Mouse (Mus musculus) lung, adult 2 months (tissue): Measurements from ENCODE around the gene Myom3.

Source experiments
- CTCF ChIP-seq: fragments of 200-500 bp; IDR thresholded peaks from 2 replicates; pipeline ENCODE4 v1.5.1; 2011; ENCODE audit warnings: mild to moderate bottlenecking, low read length, control low read depth; ENCODE audit not compliant: insufficient read depth
- POLR2A ChIP-seq: fragments of 200-500 bp; IDR thresholded peaks from 2 replicates; pipeline ENCODE4 v1.6.1; 2011; ENCODE audit warnings: low read depth, mild to moderate bottlenecking, control low read depth, low read length, borderline replicate concordance; ENCODE audit errors: extremely low read depth

- TF ChIP-seq CTCF (peak; percentile 35; the same call in 1 of the 2 replicates), POLR2A (no peak)
Measured at GRCm38 (mm10) chr4:135816905-135817622, 57.5 kb downstream of the Myom3 start.
